ENCODE assay signal across 8 mouse cellular contexts in genomic region chr1:179545768-179546550, GRCm38 (mm10). TPM values are rescaled to one million over a fixed set of nuclear protein-coding genes. Genes with fewer than 3 reads are reported as not detected.
A peak's percentile ranks its signal among the peaks of the same experiment; 100 is the strongest.
DNase-seq lines count a peak whose midpoint lies in the region; ATAC-seq lines count a peak whose summit lies in the region.
"Not testable (repeated sequence)": the region's sequence is repeated elsewhere in the genome, so short reads cannot be mapped to it uniquely, and the experiment has no call there.

Gene Tfb2m, minus strand, starts transcription at chr1:179546267.
Gene Cnst, plus strand, starts transcription at chr1:179546370.

- ATAC-seq in common myeloid progenitor, adult 5-6 weeks (replicated peaks; ENCODE audit: low read depth, poor library complexity, severe bottlenecking), result peak; percentile 95

- peaks cover 59% of the 10 kb centered on the region for H3K4me1 ChIP-seq in megakaryocyte, embryonic 14.5 days

- DNase-seq in ZHBTc4 (ENCODE audit: low read depth, low spot score), result peak; percentile 99
- peak; percentile 98 for DNase-seq in gastrocnemius, adult 8-10 months (ENCODE audit: low spot score in 2 of 2)
- peak; percentile 94 for DNase-seq in hindlimb bud, embryonic 11.5 days (ENCODE audit: extremely low spot score, low read depth, low spot score)
- DNase-seq in left cerebral cortex, adult 8-10 months (ENCODE audit: low spot score in 2 of 2), result peak; percentile 95 to 97
- peak; percentile 98 to 99 for DNase-seq in right cerebral cortex, postnatal 10 days (ENCODE audit: low spot score in 2 of 2)
- peak; percentile 96 for DNase-seq in urinary bladder, postnatal 25 days (ENCODE audit: low spot score)

- H3K27me3 ChIP-seq in megakaryocyte, embryonic 14.5 days (replicated peaks), result not testable (repeated sequence)

- H3K4me3 ChIP-seq in megakaryocyte, embryonic 14.5 days (replicated peaks), result peak within 1 kb of the TSS; percentile 91

- H3K36me3 ChIP-seq in megakaryocyte, embryonic 14.5 days (replicated peaks; ENCODE audit: low read length), result peaks cover 46% of the 10 kb centered on the region

- H3K9me3 ChIP-seq in megakaryocyte, embryonic 14.5 days, result not testable (repeated sequence)

RNA-seq across cellular contexts. Expression of gene Tfb2m, which starts in this region (rescaled TPM):
- 41.3 and 101 TPM in 2 replicates for total RNA-seq in common myeloid progenitor, adult 5-6 weeks (2017)
- total RNA-seq in gastrocnemius, adult 8-10 months (2022), result 10 to 100 TPM; 43.9 to 55.9 (median 46.5) TPM
- total RNA-seq in left cerebral cortex, adult 8-10 months (2022), result 10 to 100 TPM; 21.7 to 27.3 (median 26.0) TPM
- 5.7 and 6.8 TPM in 2 replicates for polyA plus RNA-seq in megakaryocyte, embryonic 14.5 days (2012; ENCODE audit: insufficient read depth, low replicate concordance)

RNA-seq across cellular contexts. Expression of gene Cnst, which starts in this region (rescaled TPM):
- 10.0 and 21.4 TPM in 2 replicates for total RNA-seq in common myeloid progenitor, adult 5-6 weeks (2017)
- total RNA-seq in gastrocnemius, adult 8-10 months (2022), result 10 to 100 TPM; 29.5 to 38.6 (median 33.9) TPM
- 10 to 100 TPM; 40.1 to 42.1 (median 41.1) TPM for total RNA-seq in left cerebral cortex, adult 8-10 months (2022)
- 4.7 and 7.3 TPM in 2 replicates for polyA plus RNA-seq in megakaryocyte, embryonic 14.5 days (2012; ENCODE audit: insufficient read depth, low replicate concordance)

Comparison
In these comparisons a context has a peak if more than half of its experiments do, and no peak if none do; other contexts are left out.
1. Peak in every context shown above with its lines: DNase-seq, ATAC-seq and H3K4me3 ChIP-seq.